Mouse (Mus musculus): ENCODE measurements at regions not wholly inside any gene's neighbourhood (a gene's known extent, or its start where the extent isn't known, plus 50 kb on each side); places are given as distances from the start of the nearest gene placed in this dataset.

DNA sequence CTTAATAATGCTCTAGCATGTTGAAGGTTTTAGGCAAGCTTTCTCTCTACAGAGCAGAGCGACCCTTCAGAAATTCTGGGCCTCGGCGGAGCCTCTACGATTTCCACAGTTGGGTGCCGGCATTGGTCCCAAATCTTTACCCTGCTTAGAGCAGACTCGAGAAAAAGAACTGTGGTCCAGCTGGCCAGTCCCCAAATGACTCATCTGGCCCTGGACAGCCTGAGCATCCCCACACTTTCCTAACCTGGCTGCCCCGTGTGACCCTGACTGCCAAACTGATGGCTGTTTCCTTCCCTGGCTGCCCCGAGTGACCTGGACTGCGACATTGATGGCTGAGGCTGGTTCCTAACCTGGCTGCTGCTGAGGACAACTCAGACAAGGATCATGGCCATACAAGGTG lies 191.0 kb upstream of the Bmper start:
- H3K36me3 ChIP-seq (ENCODE audit: control insufficient read depth, insufficient read depth, low read length): no peaks in the 10 kb centered on the region

DNA sequence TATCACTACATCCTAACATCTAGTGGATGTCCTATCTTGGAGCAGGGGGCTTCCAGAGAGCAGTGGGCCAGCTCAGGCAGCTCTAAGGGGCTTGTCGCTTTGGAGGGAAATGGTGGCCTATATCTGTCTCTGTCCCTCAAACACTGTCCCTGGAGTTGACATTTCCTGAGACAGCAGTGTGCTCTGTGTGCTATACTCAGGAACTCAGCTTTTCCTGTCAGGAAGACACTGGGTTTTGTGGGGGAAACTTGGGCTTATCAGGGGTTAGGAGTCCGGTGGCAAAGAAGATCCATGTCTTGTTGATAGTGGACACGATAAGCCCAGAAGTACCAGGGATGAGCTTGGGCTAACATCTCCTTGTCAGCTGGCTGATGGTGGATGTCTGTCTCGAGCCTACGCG lies 187.6 kb upstream of the Bmper start:
- Histone ChIP-seq H3K4me1 (ENCODE audit: control insufficient read depth, insufficient read depth, low read length) (peaks cover 18% of the 10 kb centered on the region), H3K4me2 (ENCODE audit: low read depth, low read length) (no peak overlapping the region), H3K9ac (replicated peaks; ENCODE audit: low read depth, low read length) (0 out of 2 replicates have a peak overlapping the region, but pooled peaks have one; percentile 7), H3K27me3 (ENCODE audit: control insufficient read depth, insufficient read depth, low read length) (no peaks in the 10 kb centered on the region), H3K4me3 (ENCODE audit: low read depth, low read length) (no peak overlapping the region), H3K9me3 (ENCODE audit: control insufficient read depth, low read length) (no peaks in the 10 kb centered on the region), H3K27ac (ENCODE audit: low read depth, low read length) (no peak overlapping the region), H3K36me3 (ENCODE audit: control insufficient read depth, insufficient read depth, low read length) (no peaks in the 10 kb centered on the region)
- ATAC-seq (ENCODE audit: low read depth): no peak
- WGBS: 79% methylated on average over 6 of the region's 6 CpGs

More for the DNA sequence above, 191.0 kb upstream of the Bmper start:
- Histone ChIP-seq H3K27me3 (ENCODE audit: control insufficient read depth, insufficient read depth, low read length) (peaks cover 3% of the 10 kb centered on the region; the same call in 1 of the 2 replicates), H3K9ac (replicated peaks; ENCODE audit: low read depth, low read length) (no peak overlapping the region), H3K9me3 (ENCODE audit: control insufficient read depth, low read length) (no peaks in the 10 kb centered on the region), H3K4me3 (ENCODE audit: low read depth, low read length) (no peak overlapping the region), H3K4me2 (ENCODE audit: low read depth, low read length) (no peak overlapping the region), H3K27ac (ENCODE audit: low read depth, low read length) (no peak overlapping the region), H3K4me1 (ENCODE audit: control insufficient read depth, insufficient read depth, low read length) (peaks cover 12% of the 10 kb centered on the region)
- WGBS: 95% methylated on average over 9 of the region's 9 CpGs
- no peak for ATAC-seq (ENCODE audit: low read depth)

DNA sequence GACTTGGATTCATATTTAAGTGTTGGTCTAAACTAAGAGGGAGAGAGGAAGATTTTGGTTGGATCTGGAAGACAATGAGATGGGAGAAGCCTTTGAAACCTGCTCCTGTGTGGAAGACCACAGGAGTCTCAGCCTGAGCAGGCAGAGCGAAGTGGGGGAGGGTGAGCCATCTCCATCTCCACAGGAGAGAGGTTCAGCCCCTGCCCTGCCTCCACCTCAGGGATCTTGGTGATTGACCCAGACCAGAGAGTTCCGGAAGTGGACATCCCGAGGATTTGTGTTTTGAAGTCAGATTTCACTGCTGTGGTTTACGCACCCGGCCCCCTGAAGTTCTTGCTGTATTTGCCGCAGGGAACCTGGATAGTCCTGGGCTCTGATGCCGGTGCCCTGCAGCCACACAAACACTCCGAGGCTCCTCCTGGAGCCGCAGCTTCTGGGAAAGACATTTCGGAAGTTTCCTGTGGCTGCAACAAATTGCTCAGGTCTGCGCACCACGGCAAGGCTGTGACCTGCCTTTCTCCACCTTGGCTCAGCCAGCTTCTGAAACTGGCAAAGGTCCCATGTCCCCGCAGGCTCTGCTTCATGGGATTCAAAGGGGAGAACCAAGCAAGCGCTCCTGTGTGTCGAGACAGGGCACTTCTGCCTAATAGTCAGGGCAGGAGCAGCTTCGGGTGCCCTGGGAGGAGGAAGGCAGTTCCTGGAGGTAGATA lies 186.8 kb upstream of the Bmper start:
- peak overlapping the region; percentile 36; the same call in 1 of the 2 replicates for H3K4me2 ChIP-seq (ENCODE audit: low read depth, low read length)
- ATAC-seq (ENCODE audit: low read depth): no peak
- 8% methylated on average over 16 of the region's 16 CpGs for WGBS
- no peak overlapping the region for H3K4me3 ChIP-seq (ENCODE audit: low read depth, low read length)
- H3K9ac ChIP-seq (replicated peaks; ENCODE audit: low read depth, low read length): no peak overlapping the region
- no peaks in the 10 kb centered on the region for H3K36me3 ChIP-seq (ENCODE audit: control insufficient read depth, insufficient read depth, low read length)
- H3K27me3 ChIP-seq (ENCODE audit: control insufficient read depth, insufficient read depth, low read length): no peaks in the 10 kb centered on the region
- H3K9me3 ChIP-seq (ENCODE audit: control insufficient read depth, low read length): no peaks in the 10 kb centered on the region
- H3K27ac ChIP-seq (ENCODE audit: low read depth, low read length): no peak overlapping the region
- H3K4me1 ChIP-seq (ENCODE audit: control insufficient read depth, insufficient read depth, low read length): peaks cover 18% of the 10 kb centered on the region

DNA sequence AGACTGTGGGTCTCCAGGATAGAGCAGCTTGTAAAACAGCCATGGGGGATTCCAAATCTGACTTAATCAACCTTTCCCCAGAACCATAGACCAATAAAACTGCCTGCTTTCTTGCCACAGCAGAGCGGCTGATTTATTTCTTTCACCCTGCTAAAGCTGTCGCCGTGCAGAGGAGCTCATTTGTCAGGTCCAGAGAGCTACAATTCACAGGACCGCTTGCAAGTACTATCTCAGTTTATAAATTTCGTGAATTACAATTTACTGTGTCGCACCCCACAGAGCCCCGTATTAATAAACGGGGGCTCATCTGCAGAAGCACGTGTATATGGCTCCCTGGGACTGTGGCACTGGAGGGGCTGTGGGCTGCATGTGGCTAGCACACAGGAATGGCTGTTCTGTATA lies 185.4 kb upstream of the Bmper start:
- Histone ChIP-seq H3K27ac (ENCODE audit: low read depth, low read length) (no peak overlapping the region), H3K4me3 (ENCODE audit: low read depth, low read length) (no peak overlapping the region), H3K36me3 (ENCODE audit: control insufficient read depth, insufficient read depth, low read length) (no peaks in the 10 kb centered on the region), H3K4me2 (ENCODE audit: low read depth, low read length) (0 out of 2 replicates have a peak overlapping the region, but pooled peaks have one; percentile 23), H3K4me1 (ENCODE audit: control insufficient read depth, insufficient read depth, low read length) (peaks cover 18% of the 10 kb centered on the region), H3K9me3 (ENCODE audit: control insufficient read depth, low read length) (no peaks in the 10 kb centered on the region), H3K27me3 (ENCODE audit: control insufficient read depth, insufficient read depth, low read length) (no peaks in the 10 kb centered on the region), H3K9ac (replicated peaks; ENCODE audit: low read depth, low read length) (no peak overlapping the region)
- WGBS: 5% methylated on average over 9 of the region's 9 CpGs
- peak; percentile 84 for ATAC-seq (ENCODE audit: low read depth)

DNA sequence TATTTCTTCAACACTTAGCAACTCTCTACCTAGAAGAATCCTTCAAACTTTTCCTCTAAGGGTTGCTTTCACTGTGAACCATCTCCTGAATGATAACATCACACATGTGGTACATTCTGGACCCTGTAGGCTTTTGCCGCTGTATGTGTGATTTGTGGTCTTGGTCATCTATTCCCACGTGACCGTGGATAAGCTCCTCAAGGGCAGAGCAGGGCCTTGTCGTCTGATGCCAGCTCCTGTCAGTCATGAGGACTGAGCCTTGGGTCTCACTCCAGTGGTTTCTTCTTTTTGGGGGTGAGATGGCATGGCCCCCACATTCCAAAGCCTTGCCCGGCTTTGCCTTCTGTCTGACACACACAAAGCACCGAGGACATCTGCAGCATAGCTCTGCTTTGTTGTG lies 183.3 kb upstream of the Bmper start:
- no peak for ATAC-seq (ENCODE audit: low read depth)
- Histone ChIP-seq H3K9ac (replicated peaks; ENCODE audit: low read depth, low read length) (no peak overlapping the region), H3K9me3 (ENCODE audit: control insufficient read depth, low read length) (no peaks in the 10 kb centered on the region), H3K27ac (ENCODE audit: low read depth, low read length) (no peak overlapping the region), H3K4me3 (ENCODE audit: low read depth, low read length) (no peak overlapping the region), H3K4me1 (ENCODE audit: control insufficient read depth, insufficient read depth, low read length) (peaks cover 18% of the 10 kb centered on the region), H3K36me3 (ENCODE audit: control insufficient read depth, insufficient read depth, low read length) (no peaks in the 10 kb centered on the region), H3K4me2 (ENCODE audit: low read depth, low read length) (no peak overlapping the region), H3K27me3 (ENCODE audit: control insufficient read depth, insufficient read depth, low read length) (no peaks in the 10 kb centered on the region)
- WGBS: 81% methylated on average over 6 of the region's 6 CpGs

DNA sequence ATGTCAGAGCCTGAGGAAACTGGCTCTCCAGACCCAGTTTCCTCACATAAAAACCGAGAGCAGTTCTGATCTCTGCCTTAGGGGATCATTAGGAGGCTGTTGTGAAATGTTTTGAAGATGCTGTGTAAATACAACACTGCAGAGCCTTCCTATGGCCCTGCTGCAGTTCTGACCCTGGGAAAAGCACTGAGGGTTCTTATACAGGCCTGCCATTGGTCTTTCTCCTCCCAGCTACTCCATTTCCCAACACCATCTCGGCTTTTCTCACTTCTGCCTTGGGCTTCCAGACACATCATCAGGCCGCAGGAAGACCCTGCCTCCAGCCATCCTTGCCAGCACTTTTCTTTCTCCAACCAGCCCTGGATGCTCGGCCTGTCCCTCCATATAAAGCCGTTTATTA lies 181.9 kb upstream of the Bmper start:
- no peaks in the 10 kb centered on the region for H3K9me3 ChIP-seq (ENCODE audit: control insufficient read depth, low read length)
- 41% methylated on average over 5 of the region's 5 CpGs for WGBS
- H3K4me1 ChIP-seq (ENCODE audit: control insufficient read depth, insufficient read depth, low read length): peaks cover 17% of the 10 kb centered on the region
- H3K27ac ChIP-seq (ENCODE audit: low read depth, low read length): no peak overlapping the region; the same call in 1 of the 2 replicates
- H3K9ac ChIP-seq (replicated peaks; ENCODE audit: low read depth, low read length): no peak overlapping the region
- H3K4me3 ChIP-seq (ENCODE audit: low read depth, low read length): no peak overlapping the region
- H3K27me3 ChIP-seq (ENCODE audit: control insufficient read depth, insufficient read depth, low read length): no peaks in the 10 kb centered on the region
- no peaks in the 10 kb centered on the region for H3K36me3 ChIP-seq (ENCODE audit: control insufficient read depth, insufficient read depth, low read length)
- ATAC-seq (ENCODE audit: low read depth): no peak
- no peak overlapping the region for H3K4me2 ChIP-seq (ENCODE audit: low read depth, low read length)

DNA sequence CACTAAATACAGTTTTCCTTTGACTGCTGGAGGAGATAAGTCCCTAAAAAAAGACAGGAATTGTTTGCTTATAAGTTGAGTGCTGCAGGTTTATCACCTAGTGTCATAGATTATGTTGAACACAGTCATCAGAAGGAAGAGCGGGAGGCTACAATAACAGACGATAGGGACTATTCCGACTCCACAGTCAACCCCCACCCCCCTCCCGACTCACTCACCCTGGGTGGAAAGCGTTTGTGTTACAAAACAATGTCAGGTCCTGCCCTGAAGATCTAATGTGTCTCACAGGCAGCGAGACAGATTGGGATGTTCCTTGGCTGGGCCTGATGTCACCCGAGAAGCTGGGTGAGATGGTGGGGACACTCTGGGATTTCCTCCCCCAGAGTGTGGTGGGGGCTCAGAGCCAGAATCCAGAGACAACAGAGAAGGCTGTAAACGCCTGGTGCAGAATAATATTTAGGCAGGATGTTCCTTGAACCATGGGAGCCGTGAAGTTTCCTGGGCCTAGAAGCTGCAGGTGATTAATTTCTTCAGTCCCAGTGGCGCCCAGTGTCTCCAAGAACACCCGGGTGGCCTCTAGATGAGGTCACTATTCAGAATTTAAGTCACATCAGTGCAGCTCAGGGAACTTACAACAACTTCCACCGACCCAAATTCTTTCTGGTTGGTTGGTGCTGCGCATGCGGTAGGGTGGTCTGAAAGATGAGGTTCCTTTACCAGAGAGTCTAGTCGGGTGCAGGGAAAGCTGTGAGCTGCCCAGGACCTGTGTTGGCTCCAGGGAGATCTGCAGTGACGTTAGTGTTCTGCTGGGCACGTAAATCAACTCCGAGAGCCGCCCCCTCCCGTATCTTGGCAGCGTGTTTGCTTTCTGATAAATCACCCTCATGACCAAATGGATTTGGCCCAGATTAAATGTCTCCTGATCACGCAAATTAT lies 181.1 kb upstream of the Bmper start:
- 37% methylated on average over 22 of the region's 22 CpGs for WGBS

DNA sequence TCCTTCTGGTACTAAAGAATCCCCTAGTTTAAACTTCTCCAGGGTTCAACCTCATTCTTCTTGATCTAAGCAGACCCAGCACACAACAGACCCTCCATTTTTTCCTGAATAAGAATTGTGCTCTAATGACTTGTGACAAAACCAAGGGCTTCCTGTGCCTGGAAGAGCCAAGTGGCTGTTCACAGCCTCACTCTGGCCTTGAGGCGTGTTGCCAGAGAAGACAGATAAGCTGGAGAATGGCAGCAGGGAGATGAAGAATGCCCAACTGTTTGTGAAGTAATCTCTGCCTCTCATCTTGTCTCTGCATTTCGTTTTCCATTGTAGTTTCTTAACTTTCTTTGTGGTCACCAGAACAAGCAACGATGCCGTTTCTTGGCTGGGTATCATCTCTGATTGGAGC lies 179.9 kb upstream of the Bmper start:
- Histone ChIP-seq H3K9ac (replicated peaks; ENCODE audit: low read depth, low read length) (no peak overlapping the region), H3K36me3 (ENCODE audit: control insufficient read depth, insufficient read depth, low read length) (no peaks in the 10 kb centered on the region), H3K27me3 (ENCODE audit: control insufficient read depth, insufficient read depth, low read length) (no peaks in the 10 kb centered on the region), H3K27ac (ENCODE audit: low read depth, low read length) (no peak overlapping the region), H3K4me3 (ENCODE audit: low read depth, low read length) (no peak overlapping the region), H3K4me2 (ENCODE audit: low read depth, low read length) (no peak overlapping the region), H3K9me3 (ENCODE audit: control insufficient read depth, low read length) (no peaks in the 10 kb centered on the region), H3K4me1 (ENCODE audit: control insufficient read depth, insufficient read depth, low read length) (no peaks in the 10 kb centered on the region)
- ATAC-seq (ENCODE audit: low read depth): no peak
- 89% methylated on average over 4 of the region's 4 CpGs for WGBS

More for the DNA sequence above, 181.1 kb upstream of the Bmper start:
- H3K4me1 ChIP-seq (ENCODE audit: control insufficient read depth, insufficient read depth, low read length): peaks cover 11% of the 10 kb centered on the region
- H3K4me3 ChIP-seq (ENCODE audit: low read depth, low read length): no peak overlapping the region
- no peaks in the 10 kb centered on the region for H3K36me3 ChIP-seq (ENCODE audit: control insufficient read depth, insufficient read depth, low read length)
- H3K9ac ChIP-seq (replicated peaks; ENCODE audit: low read depth, low read length): no peak overlapping the region
- ATAC-seq (ENCODE audit: low read depth): no peak
- H3K27me3 ChIP-seq (ENCODE audit: control insufficient read depth, insufficient read depth, low read length): no peaks in the 10 kb centered on the region
- no peak overlapping the region for H3K27ac ChIP-seq (ENCODE audit: low read depth, low read length)
- H3K9me3 ChIP-seq (ENCODE audit: control insufficient read depth, low read length): no peaks in the 10 kb centered on the region
- no peak overlapping the region for H3K4me2 ChIP-seq (ENCODE audit: low read depth, low read length)

DNA sequence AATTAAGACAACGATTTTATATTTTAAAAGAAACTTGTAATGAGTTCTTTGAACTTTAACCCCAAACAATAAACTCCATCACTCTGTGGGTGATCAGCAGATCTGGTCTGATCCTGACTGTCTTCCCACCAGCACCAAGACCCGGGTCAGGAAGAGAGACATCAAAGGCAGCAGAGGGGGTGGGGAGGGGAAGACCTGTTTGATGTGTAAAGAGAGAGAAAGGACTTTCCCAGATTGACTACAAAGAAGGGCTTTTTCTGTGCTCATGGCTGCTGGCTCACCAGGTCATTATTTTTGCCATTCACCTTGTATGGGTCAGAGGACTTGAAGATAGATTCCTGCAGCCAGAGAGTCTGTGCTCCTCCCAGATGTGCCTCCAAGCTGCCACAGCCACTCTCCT lies 177.4 kb upstream of the Bmper start:
- WGBS: 5% methylated on average over 2 of the region's 2 CpGs

More for the DNA sequence above, 177.4 kb upstream of the Bmper start:
- Histone ChIP-seq H3K4me1 (ENCODE audit: control insufficient read depth, insufficient read depth, low read length) (no peaks in the 10 kb centered on the region), H3K36me3 (ENCODE audit: control insufficient read depth, insufficient read depth, low read length) (no peaks in the 10 kb centered on the region), H3K4me3 (ENCODE audit: low read depth, low read length) (no peak overlapping the region), H3K4me2 (ENCODE audit: low read depth, low read length) (no peak overlapping the region), H3K9me3 (ENCODE audit: control insufficient read depth, low read length) (no peaks in the 10 kb centered on the region), H3K9ac (replicated peaks; ENCODE audit: low read depth, low read length) (no peak overlapping the region), H3K27me3 (ENCODE audit: control insufficient read depth, insufficient read depth, low read length) (no peaks in the 10 kb centered on the region), H3K27ac (ENCODE audit: low read depth, low read length) (no peak overlapping the region)
- ATAC-seq (ENCODE audit: low read depth): no peak
